Mouse (Mus musculus) stomach, postnatal 0 days (tissue): ENCODE measurements around the gene Prnd.

Experiments used
- CTCF ChIP-seq: IDR thresholded peaks from 2 replicates; pipeline ENCODE4 v1.5.1; 2016; ENCODE audit warnings: antibody characterized with exemption, low read depth, mild to moderate bottlenecking, moderate library complexity
- EP300 ChIP-seq: optimal IDR thresholded peaks from 2 replicates; pipeline ENCODE3; 2016; ENCODE audit warnings: antibody characterized with exemption

DNA sequence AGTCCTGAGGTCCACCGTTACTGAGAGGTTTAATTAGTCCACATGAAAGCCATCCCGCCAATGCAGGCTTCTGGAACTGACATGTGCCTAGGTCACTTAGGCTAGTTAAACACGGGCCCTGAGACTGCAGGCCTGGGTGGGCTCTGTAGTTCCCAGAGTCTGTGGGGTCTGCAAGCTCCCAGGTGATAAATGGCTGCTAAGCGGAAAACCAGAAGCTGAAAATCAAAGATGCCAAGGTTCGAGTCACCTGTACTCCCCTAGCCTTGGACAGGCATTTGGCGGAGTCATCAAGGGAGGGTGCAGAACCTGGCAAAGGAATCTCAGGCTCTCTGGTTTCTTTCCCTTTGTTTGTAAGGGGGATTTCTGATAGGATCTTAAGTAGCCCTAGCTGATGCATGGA is 9.2 kb upstream of the Prnd start:
- TF ChIP-seq EP300 (no peak), CTCF (no peak)
